8 mouse cellular contexts compared by ENCODE assay signal in genomic region chr6:146501316-146501865, GRCm38 (mm10). TPM values are rescaled to one million over a fixed set of nuclear protein-coding genes. Genes with fewer than 3 reads are reported as not detected.
DNase-seq lines count a peak whose midpoint lies in the region; ATAC-seq and TF ChIP-seq lines count a peak whose summit lies in the region.

No protein-coding gene starts in this region.

- TF ChIP-seq CTCF in hindbrain, postnatal 0 days (IDR thresholded peaks at IDR 0.05; ENCODE audit: low read depth): no peak

- peaks cover 63% of the 10 kb centered on the region for H3K4me1 ChIP-seq in erythroblast, embryonic 14.5 days (ENCODE audit: control insufficient read depth)
- no peaks in the 10 kb centered on the region for H3K4me1 ChIP-seq in hindbrain, postnatal 0 days (ENCODE audit: insufficient read depth, low read length)
- peaks cover 21% of the 10 kb centered on the region for H3K4me1 ChIP-seq in midbrain, embryonic 15.5 days

- peak overlapping the region; percentile 55 for H3K9ac ChIP-seq in hindbrain, postnatal 0 days (replicated peaks; ENCODE audit: low read length)
- peak overlapping the region; percentile 37; the same call in 1 of the 2 replicates for H3K9ac ChIP-seq in midbrain, embryonic 15.5 days

- ATAC-seq in erythroblast, adult 5-6 weeks (replicated peaks; ENCODE audit: low FRiP score, poor library complexity, severe bottlenecking): no peak
- ATAC-seq in hindbrain, postnatal 0 days: peak; percentile 9; the same call in 1 of the 2 replicates
- ATAC-seq in midbrain, embryonic 15.5 days (replicated peaks): peak; percentile 45

- peak overlapping the region; percentile 83 for H3K4me2 ChIP-seq in hindbrain, postnatal 0 days (ENCODE audit: low read depth, low read length)
- H3K4me2 ChIP-seq in midbrain, embryonic 15.5 days: peak overlapping the region; percentile 100

- H3K4me3 ChIP-seq in erythroblast, embryonic 14.5 days (replicated peaks): peak overlapping the region; percentile 69
- H3K4me3 ChIP-seq in hindbrain, postnatal 0 days (ENCODE audit: low read length): peak overlapping the region; percentile 56
- peak overlapping the region; percentile 61 for H3K4me3 ChIP-seq in midbrain, embryonic 15.5 days

- peaks cover 31% of the 10 kb centered on the region for H3K27me3 ChIP-seq in erythroblast, embryonic 14.5 days (ENCODE audit: control insufficient read depth)
- H3K27me3 ChIP-seq in hindbrain, postnatal 0 days (ENCODE audit: insufficient read depth, low read length): 0 out of 2 replicates have a peak, but pooled peaks cover 6% of the 10 kb centered on the region
- H3K27me3 ChIP-seq in midbrain, embryonic 15.5 days (replicated peaks): peaks cover 21% of the 10 kb centered on the region
- no peaks in the 10 kb centered on the region for H3K27me3 ChIP-seq in splenic B cell, adult 2 months (ENCODE audit: control insufficient read depth, insufficient read depth, low read length, poor library complexity, severe bottlenecking)

- DNase-seq in cerebellum, adult 8-10 months: peak; percentile 24
- peak; percentile 36 for DNase-seq in gastrocnemius, postnatal 14 days
- peak; percentile 14 for DNase-seq in hindbrain, postnatal 0 days (ENCODE audit: low spot score)
- DNase-seq in liver: peak; percentile 37
- peak; percentile 78 for DNase-seq in splenic B cell, adult 2 months (ENCODE audit: low read depth, low spot score)

- H3K36me3 ChIP-seq in erythroblast, embryonic 14.5 days (ENCODE audit: control insufficient read depth): no peaks in the 10 kb centered on the region
- no peaks in the 10 kb centered on the region for H3K36me3 ChIP-seq in hindbrain, postnatal 0 days (ENCODE audit: insufficient read depth, low read length)
- no peaks in the 10 kb centered on the region for H3K36me3 ChIP-seq in midbrain, embryonic 15.5 days (replicated peaks)
- H3K36me3 ChIP-seq in splenic B cell, adult 2 months (ENCODE audit: control insufficient read depth, insufficient read depth, low read length, poor library complexity, severe bottlenecking): no peaks in the 10 kb centered on the region

- H3K27ac ChIP-seq in hindbrain, postnatal 0 days: peak overlapping the region; percentile 83
- peak overlapping the region; percentile 4; the same call in 1 of the 2 replicates for H3K27ac ChIP-seq in midbrain, embryonic 15.5 days

- intact Hi-C loops in gastrocnemius, postnatal 14 days (cut with DNase I; ENCODE audit: low total_unique reads): no loop called here

- no peaks in the 10 kb centered on the region for H3K9me3 ChIP-seq in erythroblast, embryonic 14.5 days (ENCODE audit: control insufficient read depth, low read length)
- H3K9me3 ChIP-seq in hindbrain, postnatal 0 days (ENCODE audit: low read length): no peaks in the 10 kb centered on the region
- no peaks in the 10 kb centered on the region for H3K9me3 ChIP-seq in midbrain, embryonic 15.5 days

- WGBS in hindbrain, postnatal 0 days: 5% methylated on average over 30 of the region's 30 CpGs
- WGBS in midbrain, embryonic 15.5 days: 2% methylated on average over 29 of the region's 30 CpGs

RNA-seq across cellular contexts. Expression of gene Itpr2, which starts 0.6 kb away (rescaled TPM):
- 0.14 and 0.17 TPM in 2 replicates for polyA plus RNA-seq in erythroblast, embryonic 14.5 days (2012)
- total RNA-seq in erythroblast, adult 5-6 weeks (2015; ENCODE audit: low replicate concordance): 1.9 and 8.6 TPM in 2 replicates
- total RNA-seq in erythroblast, adult 5-6 weeks (2017; ENCODE audit: low replicate concordance): 8.1 and 8.4 TPM in 2 replicates
- 10 to 100 TPM in 1 of 2 experiments, 1 to 10 TPM in 1; 9.1 to 14.6 TPM for total RNA-seq in gastrocnemius, postnatal 14 days (2021)
- total RNA-seq in hindbrain, postnatal 0 days (2014; rRNA removed): 15.7 and 22.9 TPM in 2 replicates
- 15.3 and 15.7 TPM in 2 replicates for polyA plus RNA-seq in hindbrain, postnatal 0 days (2015; fragmentation: Nextera tagmentation; extraction: Ambion mirVana)
- 8.4 and 9.3 TPM in 2 replicates for polyA plus RNA-seq in midbrain, embryonic 15.5 days (2015; fragmentation: Nextera tagmentation; extraction: Ambion mirVana)

Comparison
In these comparisons a context has a peak if more than half of its experiments do, and no peak if none do; other contexts are left out.
1. DNase-seq: peak in every context shown above with its lines; median percentile 78 in splenic B cell, adult 2 months; 37 in liver; 36 in gastrocnemius, postnatal 14 days; 24 in cerebellum, adult 8-10 months; 14 in hindbrain, postnatal 0 days.